Comparison of ENCODE assay signal across 16 mouse cellular contexts in genomic region chr12:81833094-81833493, GRCm38 (mm10).
"Had no signal": no experiment of that assay in that cellular context is flagged by ENCODE, and none has a peak within 500 bp of the region (broad histone marks: within the 10 kb centered on the region; RNA-seq: fewer than 3 reads in every experiment).

No protein-coding gene starts in this region.

- H3K4me3 ChIP-seq: intestine, embryonic 15.5 days; limb, embryonic 13.5 days; midbrain, embryonic 12.5 days; neural tube, embryonic 15.5 days had no signal

- H3K27me3 ChIP-seq: intestine, embryonic 15.5 days; limb, embryonic 13.5 days; midbrain, embryonic 12.5 days; neural tube, embryonic 15.5 days had no signal

- ATAC-seq: intestine, embryonic 15.5 days; lung, postnatal 0 days; midbrain, embryonic 16.5 days had no signal

- DNase-seq: kidney, adult 18-20 months; kidney, postnatal 14 days; layer of hippocampus, adult 9-11 months; layer of hippocampus, postnatal 36 days; left cerebral cortex, postnatal 4 days; lung, adult 18-20 months; lung, postnatal 36 days; retina, postnatal 1 day; right cerebral cortex, postnatal 14 days; thymus, postnatal 4 days had no signal

- H3K36me3 ChIP-seq: intestine, embryonic 15.5 days; limb, embryonic 13.5 days; midbrain, embryonic 12.5 days; neural tube, embryonic 15.5 days had no signal

- H3K4me1 ChIP-seq: intestine, embryonic 15.5 days; limb, embryonic 13.5 days; neural tube, embryonic 15.5 days had no signal
